Mouse (Mus musculus): Measurements from ENCODE around the gene Morc3. TPM values are rescaled to one million over a fixed set of nuclear protein-coding genes. Genes with fewer than 3 reads are reported as not detected.
A peak's percentile ranks its signal among the peaks of the same experiment; 100 is the strongest.
"Not testable (repeated sequence)": the region's sequence is repeated elsewhere in the genome, so short reads cannot be mapped to it uniquely, and the experiment has no call there.

Gene Morc3
- total RNA-seq, 2 experiments from 2014 or later: 86.0 to 137 TPM

GRCm38 (mm10) chr16:93817371-93817770 lies 14.6 kb upstream of the Morc3 start:
- ATAC-seq (replicated peaks; ENCODE audit: low FRiP score, low TSS enrichment, poor library complexity, severe bottlenecking): no peak

GRCm38 (mm10) chr16:93818691-93819324 lies 13.1 kb upstream of the Morc3 start:
- peak; percentile 70 for ATAC-seq (replicated peaks; ENCODE audit: low FRiP score, low TSS enrichment, poor library complexity, severe bottlenecking)

GRCm38 (mm10) chr16:93819325-93819696 lies 12.6 kb upstream of the Morc3 start:
- peak; percentile 28; the same call in 1 of the 2 replicates for ATAC-seq (replicated peaks; ENCODE audit: low FRiP score, low TSS enrichment, poor library complexity, severe bottlenecking)

GRCm38 (mm10) chr16:93820040-93820439 lies 11.9 kb upstream of the Morc3 start:
- ATAC-seq (replicated peaks; ENCODE audit: low FRiP score, low TSS enrichment, poor library complexity, severe bottlenecking): no peak

- ATAC-seq (replicated peaks; ENCODE audit: low FRiP score, low TSS enrichment, poor library complexity, severe bottlenecking): no peak
These were observed 10.2 kb upstream of the Morc3 start for GRCm38 (mm10) chr16:93821706-93822105.

GRCm38 (mm10) chr16:93822433-93823225 lies 9.3 kb upstream of the Morc3 start:
- ATAC-seq (replicated peaks; ENCODE audit: low FRiP score, low TSS enrichment, poor library complexity, severe bottlenecking): not testable (repeated sequence)

GRCm38 (mm10) chr16:93824799-93825198 lies 7.1 kb upstream of the Morc3 start:
- no peak for ATAC-seq (replicated peaks; ENCODE audit: low FRiP score, low TSS enrichment, poor library complexity, severe bottlenecking)

GRCm38 (mm10) chr16:93825463-93825862 lies 6.5 kb upstream of the Morc3 start:
- no peak for ATAC-seq (replicated peaks; ENCODE audit: low FRiP score, low TSS enrichment, poor library complexity, severe bottlenecking)

- no peak for ATAC-seq (replicated peaks; ENCODE audit: low FRiP score, low TSS enrichment, poor library complexity, severe bottlenecking)
These were observed 5.9 kb upstream of the Morc3 start for GRCm38 (mm10) chr16:93826054-93826453.

GRCm38 (mm10) chr16:93826478-93826877 lies 5.4 kb upstream of the Morc3 start:
- not testable (repeated sequence) for ATAC-seq (replicated peaks; ENCODE audit: low FRiP score, low TSS enrichment, poor library complexity, severe bottlenecking)

GRCm38 (mm10) chr16:93826909-93827308 lies 5.0 kb upstream of the Morc3 start:
- no peak for ATAC-seq (replicated peaks; ENCODE audit: low FRiP score, low TSS enrichment, poor library complexity, severe bottlenecking)

GRCm38 (mm10) chr16:93829526-93829925 lies 2.4 kb upstream of the Morc3 start:
- no peak for ATAC-seq (replicated peaks; ENCODE audit: low FRiP score, low TSS enrichment, poor library complexity, severe bottlenecking)

- no peak for ATAC-seq (replicated peaks; ENCODE audit: low FRiP score, low TSS enrichment, poor library complexity, severe bottlenecking)
These were observed 1.9 kb upstream of the Morc3 start for GRCm38 (mm10) chr16:93830071-93830470.

GRCm38 (mm10) chr16:93830916-93831315 lies 1.0 kb upstream of the Morc3 start:
- ATAC-seq (replicated peaks; ENCODE audit: low FRiP score, low TSS enrichment, poor library complexity, severe bottlenecking): no peak

- ATAC-seq (replicated peaks; ENCODE audit: low FRiP score, low TSS enrichment, poor library complexity, severe bottlenecking): peak; percentile 9; the same call in 1 of the 2 replicates
These were observed 743 bp downstream of the Morc3 start for GRCm38 (mm10) chr16:93832451-93833276.

GRCm38 (mm10) chr16:93833551-93833950 lies 1.6 kb downstream of the Morc3 start:
- ATAC-seq (replicated peaks; ENCODE audit: low FRiP score, low TSS enrichment, poor library complexity, severe bottlenecking): no peak

- no peak for ATAC-seq (replicated peaks; ENCODE audit: low FRiP score, low TSS enrichment, poor library complexity, severe bottlenecking)
These were observed 2.2 kb downstream of the Morc3 start for GRCm38 (mm10) chr16:93834076-93834475.

- no peak; the same call in 1 of the 2 replicates for ATAC-seq (replicated peaks; ENCODE audit: low FRiP score, low TSS enrichment, poor library complexity, severe bottlenecking)
These were observed 7.1 kb downstream of the Morc3 start for GRCm38 (mm10) chr16:93839049-93839448.

- ATAC-seq (replicated peaks; ENCODE audit: low FRiP score, low TSS enrichment, poor library complexity, severe bottlenecking): no peak
These were observed 18.6 kb downstream of the Morc3 start for GRCm38 (mm10) chr16:93850527-93850926.

- ATAC-seq (replicated peaks; ENCODE audit: low FRiP score, low TSS enrichment, poor library complexity, severe bottlenecking): no peak
These were observed 28.0 kb downstream of the Morc3 start for GRCm38 (mm10) chr16:93859967-93860366.
